Mouse (Mus musculus): ENCODE measurements around the gene Coil.

Gene Coil

DNA sequence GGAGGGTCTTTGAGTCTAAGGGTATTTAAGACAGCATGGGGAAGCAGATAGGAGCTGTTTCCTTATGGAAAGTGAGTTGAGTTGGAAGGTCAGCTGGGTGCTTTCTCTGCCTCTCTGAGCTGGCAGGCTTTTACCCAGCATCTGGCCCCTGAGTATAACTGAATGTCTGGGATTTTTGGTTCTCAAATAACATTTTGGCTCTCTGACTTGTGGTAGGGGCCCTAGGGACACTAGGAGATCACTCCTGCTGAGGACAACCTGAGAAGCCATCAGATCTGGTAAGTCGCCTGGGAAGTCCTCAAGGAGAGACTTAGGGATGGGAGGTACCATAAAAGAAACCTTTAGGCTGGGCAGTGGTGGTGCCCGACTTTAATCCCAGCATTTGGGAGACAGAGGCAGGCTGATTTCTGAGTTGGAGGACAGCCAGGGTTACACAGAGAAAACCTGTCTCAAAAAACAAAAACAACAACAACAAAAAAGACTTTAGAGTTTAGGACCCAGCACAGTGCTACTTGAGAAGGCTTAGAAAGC lies at the start of gene Coil:
Gene Coil, plus strand, starts transcription at position 51 of the 531 bp plus-strand sequence.
- no peak for DNase-seq (ENCODE audit: low spot score in 2 of 2)

DNA sequence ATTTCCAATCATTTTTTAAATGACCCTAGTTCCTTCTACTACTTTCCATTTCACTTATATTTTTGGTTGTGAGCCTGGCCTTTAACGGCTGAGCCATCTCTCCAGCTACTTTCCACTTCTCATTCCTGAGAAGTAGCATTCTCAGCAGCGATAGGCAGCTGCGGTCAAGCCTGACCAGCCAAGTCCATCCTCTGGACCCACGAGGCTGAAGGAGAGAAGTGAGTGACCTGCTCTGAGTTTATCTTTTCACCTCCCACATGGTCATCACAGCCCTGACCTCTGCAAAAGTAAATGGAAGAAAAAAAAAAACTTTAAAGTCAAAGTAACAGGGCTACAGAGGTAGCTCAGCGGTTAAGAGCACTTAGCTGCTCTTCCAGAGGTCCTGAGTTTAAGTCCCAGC lies 43.5 kb upstream of the Coil start:
- DNase-seq (ENCODE audit: low spot score in 2 of 2) = no peak

DNA sequence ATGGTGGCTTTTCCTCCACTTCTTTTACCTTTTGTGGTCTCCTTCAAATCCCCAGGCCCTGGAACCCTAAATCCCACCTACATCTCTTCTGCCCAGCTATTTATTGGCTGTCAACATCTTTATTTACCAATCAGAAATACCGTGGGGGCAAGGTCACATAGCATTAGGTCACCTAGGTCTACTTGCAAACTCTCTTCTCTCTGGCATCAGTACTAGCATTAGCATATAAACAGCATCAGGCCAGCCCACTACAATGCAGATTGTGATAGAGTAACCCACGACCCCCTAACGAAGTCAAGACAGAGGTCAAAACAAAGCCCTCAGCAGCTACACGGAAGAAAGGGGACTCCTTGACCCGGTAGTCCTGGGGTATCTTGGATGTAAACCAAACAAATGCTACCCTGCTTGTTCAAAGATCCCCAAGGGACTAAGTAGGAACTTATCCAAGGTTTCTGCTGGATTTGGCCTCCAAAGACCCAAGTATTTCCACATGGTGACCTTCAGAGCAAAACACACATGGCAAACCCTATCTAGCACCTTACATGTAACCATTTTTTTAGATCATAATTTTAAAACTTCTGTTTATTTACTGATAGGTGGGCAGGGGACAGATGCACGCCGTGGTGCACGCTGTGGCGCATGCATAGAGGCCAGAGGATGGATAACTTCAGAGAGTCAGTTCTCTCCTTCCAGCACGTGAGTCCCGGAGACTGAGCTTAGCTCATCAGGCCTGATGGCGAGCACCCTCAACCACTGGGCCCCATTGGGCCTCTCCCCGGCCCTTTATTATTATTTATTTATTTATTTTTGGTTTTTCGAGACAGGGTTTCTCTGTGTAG lies 38.1 kb upstream of the Coil start:
- no peak for DNase-seq (ENCODE audit: low spot score in 2 of 2)

DNA sequence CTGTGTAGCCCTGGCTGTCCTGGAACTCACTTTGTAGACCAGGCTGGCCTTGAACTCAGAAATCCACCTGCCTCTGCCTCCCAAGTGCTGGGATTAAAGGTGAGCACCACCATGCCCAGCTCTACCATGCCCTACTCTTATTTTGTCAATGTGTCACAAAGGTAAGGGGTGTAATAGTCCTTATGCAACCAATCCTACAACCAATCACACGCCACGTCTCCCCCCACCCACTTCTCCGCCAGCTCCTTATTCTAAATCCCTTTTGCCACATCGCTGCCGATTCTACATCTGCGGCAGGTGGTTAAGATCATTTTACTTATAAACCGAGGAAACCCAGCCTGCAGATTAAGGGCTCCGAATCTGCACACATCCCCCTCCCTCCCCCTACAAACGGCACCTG lies 37.0 kb upstream of the Coil start:
- no peak for DNase-seq (ENCODE audit: low spot score in 2 of 2)

DNA sequence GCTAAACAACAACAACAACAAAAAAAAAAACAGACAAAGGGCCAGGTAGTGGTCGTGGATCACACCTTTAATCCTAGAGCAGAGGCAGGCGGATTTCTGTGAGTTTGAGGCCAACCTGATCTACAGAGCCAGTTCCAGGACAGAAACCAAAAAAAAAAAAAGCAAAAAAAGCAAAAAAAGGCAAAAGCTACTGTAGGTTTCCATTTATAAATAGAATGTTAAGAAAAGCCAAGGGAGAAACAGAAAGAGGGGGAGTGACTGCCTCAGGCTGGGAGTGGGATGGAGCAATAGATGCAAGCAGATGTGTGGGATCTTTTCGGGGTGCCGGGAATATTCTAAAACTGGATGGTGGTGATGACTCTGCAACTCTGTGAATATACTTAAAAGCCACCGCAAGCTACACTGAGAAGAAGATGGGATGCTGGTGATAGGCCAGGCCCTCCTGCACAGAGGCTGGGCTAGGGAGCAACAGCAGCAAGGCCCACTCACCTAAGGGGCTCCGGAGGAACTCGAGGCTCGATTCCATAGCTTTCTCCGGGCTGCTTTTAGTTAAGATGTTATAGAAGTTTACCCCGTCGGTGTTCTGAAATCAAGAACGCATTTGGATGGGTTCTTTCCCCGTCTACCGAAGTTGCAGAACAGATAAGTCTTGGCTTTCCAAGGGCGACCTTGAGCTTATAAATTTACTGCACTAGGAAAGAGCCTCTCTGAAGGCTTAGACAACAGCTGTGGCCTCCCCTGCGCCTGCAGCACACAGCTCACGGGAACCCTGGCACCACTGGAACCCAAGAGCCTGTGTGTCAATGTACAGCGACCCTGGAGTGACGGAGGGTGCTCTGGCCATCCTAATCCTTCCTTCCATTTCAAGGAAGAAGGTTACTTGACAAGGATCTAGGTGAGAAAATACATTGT lies 35.7 kb upstream of the Coil start:
- DNase-seq (ENCODE audit: low spot score in 2 of 2) = peak; percentile 49 to 61

DNA sequence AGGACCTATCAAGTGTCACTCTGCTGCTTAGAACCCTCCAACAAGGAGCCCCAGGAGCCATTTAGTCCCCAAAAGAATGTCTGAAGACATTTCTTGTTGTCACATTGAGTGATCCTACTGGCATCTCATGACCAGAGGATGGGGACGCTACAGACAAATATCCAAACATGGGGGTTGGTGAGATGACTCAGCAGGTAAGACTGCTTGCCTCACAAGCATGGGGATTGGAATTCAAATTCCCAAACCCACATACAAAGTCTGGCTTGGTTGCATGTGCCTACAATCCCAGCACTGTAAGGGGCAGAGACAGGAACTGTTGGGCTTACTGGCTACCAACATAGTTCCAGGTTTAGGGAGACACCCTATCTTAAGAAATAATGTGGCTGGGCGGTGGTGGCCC lies 32.2 kb upstream of the Coil start:
- no peak for DNase-seq (ENCODE audit: low spot score in 2 of 2)

DNA sequence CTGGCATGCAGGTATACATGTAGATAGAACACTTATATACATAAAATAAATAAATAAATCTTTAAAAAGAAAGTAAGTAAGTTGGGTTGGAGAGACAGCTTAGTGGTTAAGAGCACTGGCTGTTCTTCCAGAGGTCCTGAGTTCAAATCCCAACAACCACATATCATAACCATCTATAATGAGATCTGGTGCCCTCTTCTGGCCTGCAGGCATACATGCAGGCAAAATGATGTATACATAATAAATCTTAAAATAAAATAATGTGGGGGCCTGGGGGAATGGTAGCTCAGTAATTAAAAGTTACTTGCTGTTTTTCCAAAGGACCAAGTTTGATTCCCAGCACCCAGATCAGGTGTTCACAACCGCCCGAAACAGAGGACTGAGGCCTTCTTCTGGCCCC lies 31.3 kb upstream of the Coil start:
- DNase-seq (ENCODE audit: low spot score in 2 of 2) = no peak

DNA sequence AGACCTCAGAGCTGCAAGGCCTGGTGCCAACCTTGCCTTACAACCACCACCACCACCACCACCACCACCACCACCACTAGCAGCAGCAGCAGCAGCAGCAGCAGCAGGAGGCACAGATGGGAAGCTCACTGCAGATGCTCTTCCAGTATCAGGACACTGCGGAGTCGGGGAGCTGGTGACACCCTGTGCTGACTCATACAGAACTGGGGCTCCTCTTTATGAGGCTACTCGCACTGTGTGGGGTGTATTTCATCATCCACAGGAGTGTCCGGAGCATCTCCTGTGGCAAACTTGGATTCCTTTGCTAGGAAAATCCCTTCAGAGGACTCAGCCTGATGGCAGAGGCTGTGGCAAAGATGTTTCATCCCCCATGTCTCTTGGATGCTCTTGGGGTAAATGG lies 30.4 kb upstream of the Coil start:
- DNase-seq (ENCODE audit: low spot score in 2 of 2) = peak in 1 of 2 experiments; percentile 27

DNA sequence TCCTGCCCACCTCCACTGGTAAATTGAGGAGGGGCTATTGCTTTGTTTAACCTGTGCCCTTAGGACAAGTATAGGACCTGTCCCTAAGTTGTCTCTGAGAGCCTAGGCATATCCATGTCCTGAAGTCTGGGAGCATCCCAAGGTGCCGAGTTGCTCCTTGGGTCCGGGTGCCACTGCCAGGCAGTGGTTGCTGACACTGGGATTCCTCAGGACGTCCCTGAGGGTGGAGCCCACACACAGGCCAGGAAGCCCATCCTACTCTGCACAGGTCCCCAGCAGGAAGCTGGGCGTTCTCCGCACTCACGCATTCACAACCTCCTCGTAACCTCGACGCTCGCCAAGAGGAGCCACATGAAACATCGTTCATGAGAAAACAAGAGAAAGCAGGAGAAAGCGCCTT lies 28.6 kb upstream of the Coil start:
- no peak for DNase-seq (ENCODE audit: low spot score in 2 of 2)

DNA sequence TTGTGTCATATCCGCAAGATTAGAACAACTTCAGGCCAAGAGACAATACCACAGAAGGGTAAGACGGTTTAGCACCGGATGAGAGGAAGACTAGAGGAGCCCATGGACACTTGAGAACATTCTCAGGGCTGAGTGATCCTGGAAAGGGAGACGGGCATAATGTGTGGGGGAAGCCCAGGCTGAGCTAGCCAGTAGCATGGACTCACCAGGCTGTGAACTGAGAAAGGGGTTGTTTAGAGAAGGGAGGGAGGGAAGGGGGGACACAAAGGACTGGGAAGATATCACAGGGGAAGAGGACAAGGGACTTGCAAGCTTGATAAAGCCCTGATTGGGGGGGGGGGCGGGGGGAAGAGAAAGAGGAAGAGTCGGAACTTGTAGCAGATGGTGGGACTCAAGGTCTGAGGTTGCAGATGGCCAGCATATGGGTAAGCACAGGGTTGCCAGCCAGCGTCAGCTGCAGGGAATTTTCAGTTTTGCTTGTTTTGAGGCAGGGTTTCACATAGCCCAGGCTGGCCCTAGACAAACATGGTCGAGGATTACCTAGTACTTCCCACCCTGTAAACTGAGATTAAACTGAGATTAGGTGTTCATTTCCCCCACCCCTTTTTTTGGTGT lies 24.0 kb upstream of the Coil start:
- no peak for DNase-seq (ENCODE audit: low spot score in 2 of 2)

DNA sequence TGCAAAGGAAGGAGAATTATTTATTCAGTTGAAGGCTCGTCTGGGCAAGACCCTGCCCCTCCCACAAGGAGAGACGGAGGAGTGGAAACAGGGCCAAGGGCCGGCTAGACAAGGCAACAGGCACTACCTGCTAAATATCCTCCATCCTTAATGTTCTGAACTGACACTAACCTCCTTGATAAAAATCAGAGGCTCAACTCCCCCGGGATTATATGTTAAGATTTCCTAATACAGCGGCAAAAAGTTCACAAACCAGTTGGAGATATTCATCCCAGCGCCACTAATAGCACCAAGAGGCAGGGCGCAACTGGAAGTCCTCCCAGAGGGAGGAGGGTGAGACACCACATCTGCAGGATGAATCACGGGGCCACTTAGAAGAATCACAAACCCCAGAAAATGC lies 21.2 kb upstream of the Coil start:
- no peak for DNase-seq (ENCODE audit: low spot score in 2 of 2)

DNA sequence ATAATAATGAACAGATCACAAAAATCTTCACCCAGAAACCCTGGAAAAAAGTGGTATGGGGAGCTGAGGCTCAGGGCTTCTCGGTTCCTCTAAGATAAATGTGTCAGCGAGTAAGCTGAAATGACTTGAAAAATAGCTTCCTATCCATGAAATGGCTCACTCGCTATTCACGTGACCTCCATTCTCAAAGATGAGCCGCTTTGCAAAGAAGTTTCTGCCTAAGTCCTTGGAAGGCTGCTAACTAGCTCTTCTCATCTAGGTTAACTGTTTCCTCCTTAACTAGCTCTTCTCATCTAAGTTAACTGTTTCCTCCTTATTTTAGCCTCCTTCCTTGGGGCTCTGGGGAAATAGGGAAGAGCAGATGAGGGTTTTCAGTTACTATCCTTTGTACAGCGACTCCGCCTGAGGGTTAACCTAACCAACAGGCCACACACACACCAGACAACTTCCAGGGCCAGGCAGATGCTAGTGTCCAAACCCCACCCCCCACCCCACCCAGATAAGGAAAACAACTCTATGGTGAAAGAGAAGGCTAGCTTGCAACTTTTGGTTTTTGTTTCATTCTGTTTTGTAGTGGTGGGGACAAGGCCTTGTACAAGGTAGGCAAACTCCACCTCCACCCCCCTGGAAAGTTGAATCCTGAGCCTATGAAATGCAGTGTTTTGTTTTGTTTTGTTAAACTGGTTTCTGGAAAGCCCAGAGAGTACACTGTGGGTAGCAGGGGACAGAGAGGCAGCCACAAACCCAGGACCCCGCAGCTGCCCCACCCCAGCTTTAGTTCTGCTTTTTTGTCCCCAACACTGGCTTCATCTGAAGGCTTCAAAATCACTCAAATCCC lies 20.0 kb upstream of the Coil start:
- no peak for DNase-seq (ENCODE audit: low spot score in 2 of 2)

DNA sequence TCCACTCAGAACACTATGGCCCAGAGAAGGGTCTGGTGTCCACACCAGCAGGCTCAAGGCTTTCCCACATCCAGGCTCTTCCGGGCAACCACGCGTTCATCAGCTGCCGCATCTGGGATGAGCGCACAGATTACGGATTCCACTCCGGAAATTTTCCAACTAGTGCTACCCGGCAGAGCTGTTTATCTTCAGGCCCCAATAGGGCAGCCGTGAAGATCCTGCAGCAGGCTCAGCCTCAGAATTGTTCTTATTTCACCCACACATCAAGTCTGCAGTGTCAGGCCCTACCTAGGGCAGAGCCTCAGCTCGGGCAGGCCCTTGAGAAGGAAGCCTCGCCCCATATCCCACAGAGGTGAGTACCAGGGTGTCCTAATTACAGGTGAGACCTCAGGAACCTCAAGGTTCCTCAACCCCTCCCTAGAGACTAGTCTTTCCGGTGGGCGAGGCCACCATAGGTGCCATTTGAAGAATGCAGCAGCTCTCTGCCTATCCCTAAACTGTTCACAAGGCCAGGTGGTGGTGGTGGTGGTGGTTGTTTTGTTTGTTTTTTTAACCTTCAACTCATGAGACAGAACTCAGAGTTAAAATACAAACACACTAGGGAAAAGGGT lies 19.3 kb upstream of the Coil start:
- no peak for DNase-seq (ENCODE audit: low spot score in 2 of 2)

DNA sequence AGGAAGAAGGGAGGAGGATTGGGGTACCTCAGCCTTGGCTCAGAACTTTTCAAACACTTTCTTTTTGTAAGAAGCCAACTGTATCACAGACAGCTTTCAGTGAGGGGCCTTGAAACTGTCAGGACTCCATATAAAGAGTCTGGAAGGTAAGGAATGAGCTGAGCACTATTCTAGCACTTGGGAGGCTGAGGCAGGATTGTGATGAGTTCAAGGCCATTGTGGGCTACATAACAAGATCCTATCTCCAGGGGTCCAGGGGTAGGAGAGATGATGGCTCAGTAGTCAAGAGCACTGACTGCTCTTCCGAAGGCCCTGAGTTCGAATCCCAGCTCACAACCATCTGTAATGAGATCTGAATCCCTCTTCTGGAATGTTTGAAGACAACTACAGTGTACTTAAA lies 18.5 kb upstream of the Coil start:
- no peak for DNase-seq (ENCODE audit: low spot score in 2 of 2)

DNA sequence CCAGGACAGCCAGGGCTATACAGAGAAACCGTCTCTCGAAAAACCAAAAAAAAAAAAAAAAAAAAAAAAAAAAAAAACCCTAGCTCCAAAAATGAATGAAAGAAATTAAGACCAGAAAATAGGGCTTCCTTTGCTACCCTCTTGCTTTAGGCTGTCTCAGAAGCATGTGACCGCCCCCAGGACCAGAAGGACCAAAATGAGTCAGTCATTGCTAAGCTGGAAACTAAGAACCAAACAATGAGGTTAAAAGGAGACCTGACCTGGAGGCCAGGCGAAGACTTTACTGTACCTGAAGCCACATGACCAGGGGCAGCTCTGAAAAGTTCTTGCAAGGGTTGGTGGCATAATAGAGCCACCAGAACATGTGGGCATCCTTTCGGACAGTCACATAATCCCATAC lies 17.9 kb upstream of the Coil start:
- DNase-seq (ENCODE audit: low spot score in 2 of 2) = no peak

DNA sequence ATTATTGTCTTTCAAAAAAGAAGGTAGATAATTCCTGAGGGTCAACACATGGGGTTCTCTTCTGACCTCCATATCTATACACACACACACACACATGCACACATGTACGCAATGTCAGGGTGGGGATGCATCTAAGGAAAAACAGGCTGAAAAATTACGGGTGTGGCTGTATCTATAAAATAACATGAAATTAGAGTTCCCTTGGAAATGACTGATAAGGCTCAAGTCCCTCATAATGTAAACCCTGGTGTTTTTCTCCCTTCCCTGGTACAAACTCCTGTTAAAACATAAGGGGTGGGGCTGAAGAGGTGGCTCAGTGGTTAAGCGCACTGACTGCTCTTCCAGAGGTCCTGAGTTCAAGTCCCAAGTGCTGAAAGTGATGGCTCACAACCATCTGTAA lies 16.5 kb upstream of the Coil start:
- no peak for DNase-seq (ENCODE audit: low spot score in 2 of 2)

DNA sequence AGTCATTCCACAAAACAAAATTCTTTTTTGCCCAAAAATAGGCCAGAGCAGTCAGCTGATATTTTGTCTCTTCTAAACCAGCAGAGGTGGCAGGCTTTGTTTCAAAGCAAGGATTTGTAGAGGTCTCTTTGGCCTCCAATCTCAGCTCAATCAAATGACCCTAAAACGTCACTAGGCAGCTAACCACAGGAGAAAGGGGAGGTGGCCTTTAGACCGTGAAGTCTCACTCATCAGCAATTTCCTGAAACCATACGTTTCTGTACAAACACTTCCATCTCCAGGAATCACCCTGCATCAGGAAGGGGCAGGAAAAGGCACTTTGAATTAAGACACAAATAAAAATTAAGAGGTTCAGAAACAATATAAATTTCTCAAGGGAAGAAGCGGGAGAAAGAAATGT lies 15.2 kb upstream of the Coil start:
- no peak for DNase-seq (ENCODE audit: low spot score in 2 of 2)

DNA sequence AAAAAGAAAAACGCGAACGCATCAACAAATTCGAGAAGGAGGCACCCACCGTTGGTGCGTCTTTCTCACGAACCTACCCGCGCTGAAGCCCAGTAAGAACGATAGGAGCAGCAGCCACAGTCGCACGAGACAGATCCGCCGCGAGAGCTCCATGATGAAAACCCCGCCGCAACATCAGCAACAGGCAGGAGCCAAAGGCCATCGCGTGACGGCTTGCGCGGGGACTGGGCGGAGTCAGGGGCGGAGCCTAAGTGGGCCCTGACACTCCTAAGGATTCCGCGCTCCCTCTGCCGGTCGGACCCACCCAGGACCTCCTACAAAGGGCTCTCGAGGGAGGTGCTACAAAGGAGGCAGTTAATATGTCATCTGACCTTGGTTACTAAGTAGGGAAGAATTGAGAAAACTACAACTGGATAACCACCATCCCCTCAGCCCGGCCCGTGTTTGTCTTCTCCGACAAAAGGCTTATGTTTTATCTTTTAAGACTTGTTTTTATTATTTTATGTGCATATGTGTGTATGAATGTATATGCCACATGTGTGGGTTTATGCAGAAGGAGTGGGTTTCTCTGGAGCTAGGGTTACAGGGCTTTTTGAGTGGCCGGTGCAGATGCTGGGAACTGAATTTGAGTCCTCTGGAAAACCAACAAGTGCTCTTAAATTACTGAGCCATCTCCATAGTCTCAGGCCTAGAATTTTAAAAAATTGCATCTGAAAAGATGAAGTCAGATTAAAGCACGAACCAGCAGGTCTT lies 14.7 kb upstream of the Coil start, which contains the start of gene Scpep1:
Gene Scpep1, minus strand, starts transcription at position 249 of the 753 bp plus-strand sequence.
- peak; percentile 86 to 97 for DNase-seq (ENCODE audit: low spot score in 2 of 2)

DNA sequence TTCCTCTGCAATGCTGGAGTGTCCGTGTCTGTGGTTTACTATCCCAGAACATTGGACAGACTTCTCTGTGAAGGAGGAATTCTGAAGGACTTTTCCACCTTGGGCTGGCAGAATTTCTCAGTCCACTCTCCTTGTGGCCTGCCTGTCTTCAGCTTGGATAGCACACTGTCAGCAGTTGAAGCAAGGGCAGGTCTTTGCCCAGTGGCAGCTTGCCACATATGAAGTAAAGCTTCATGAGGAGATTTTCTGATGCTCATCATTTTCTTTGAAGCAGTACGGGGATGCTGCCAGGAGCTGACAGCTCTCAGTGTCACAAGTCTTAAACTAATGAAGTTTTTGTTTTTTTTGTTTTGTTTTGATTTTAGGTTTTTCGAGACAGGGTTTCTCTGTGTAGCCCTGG lies 11.2 kb upstream of the Coil start:
- no peak for DNase-seq (ENCODE audit: low spot score in 2 of 2)

DNA sequence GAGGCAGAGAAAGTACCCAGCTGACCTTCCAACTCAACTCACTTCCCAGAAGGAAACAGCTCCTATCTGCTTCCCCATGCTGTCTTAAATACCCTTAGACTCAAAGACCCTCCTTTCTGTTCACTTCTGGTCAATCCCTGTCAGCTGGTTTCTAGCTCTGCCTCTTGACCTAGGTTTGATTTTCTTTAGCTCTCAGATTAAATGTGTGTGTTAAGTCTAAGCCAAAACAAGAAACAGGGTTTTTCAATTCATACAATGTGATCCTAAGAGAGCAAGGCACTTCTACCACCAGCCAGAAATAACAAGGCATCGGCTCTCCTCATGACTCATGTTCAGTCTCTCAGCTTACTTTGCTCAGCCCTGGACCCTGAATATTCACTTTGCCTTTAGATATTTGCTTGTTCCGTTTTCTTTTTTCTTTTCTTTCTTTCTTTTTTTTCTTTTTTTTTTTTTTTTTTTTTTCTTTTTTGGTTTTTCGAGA lies 3.1 kb upstream of the Coil start, which contains the start of gene Elobl:
Gene Elobl, minus strand, starts transcription at position 51 of the 481 bp plus-strand sequence.
- DNase-seq (ENCODE audit: low spot score in 2 of 2) = no peak

Measured in left cerebral cortex, adult 9 months (tissue).